Mouse (Mus musculus): Measurements from ENCODE around the gene Lama4.
A peak's percentile ranks its signal among the peaks of the same experiment; 100 is the strongest.

The Lama4 gene

GRCm38 (mm10) chr10:39045111-39045510 lies 79.8 kb downstream of the Lama4 start:
- no peak for DNase-seq (ENCODE audit: extremely low read depth, insufficient read length, low spot score)

- DNase-seq (ENCODE audit: extremely low read depth, insufficient read length, low spot score) = no peak
Observed at GRCm38 (mm10) chr10:39047775-39048174, 82.5 kb downstream of the Lama4 start.

- DNase-seq (ENCODE audit: extremely low read depth, insufficient read length, low spot score) = no peak
Observed at GRCm38 (mm10) chr10:39049581-39050294, 84.4 kb downstream of the Lama4 start.

- no peak for DNase-seq (ENCODE audit: extremely low read depth, insufficient read length, low spot score)
Observed at GRCm38 (mm10) chr10:39056050-39056449, 90.7 kb downstream of the Lama4 start.

GRCm38 (mm10) chr10:39064732-39065131 lies 99.4 kb downstream of the Lama4 start:
- DNase-seq (ENCODE audit: extremely low read depth, insufficient read length, low spot score) = no peak

- DNase-seq (ENCODE audit: extremely low read depth, insufficient read length, low spot score) = no peak
Observed at GRCm38 (mm10) chr10:39065449-39065848, 100.1 kb downstream of the Lama4 start.

- no peak for DNase-seq (ENCODE audit: extremely low read depth, insufficient read length, low spot score)
Observed at GRCm38 (mm10) chr10:39066061-39066460, 100.7 kb downstream of the Lama4 start.

GRCm38 (mm10) chr10:39066962-39067361 lies 101.6 kb downstream of the Lama4 start:
- peak; percentile 15 for DNase-seq (ENCODE audit: extremely low read depth, insufficient read length, low spot score)

GRCm38 (mm10) chr10:39072048-39072447 lies 106.7 kb downstream of the Lama4 start:
- no peak for DNase-seq (ENCODE audit: extremely low read depth, insufficient read length, low spot score)

- no peak for DNase-seq (ENCODE audit: extremely low read depth, insufficient read length, low spot score)
Observed at GRCm38 (mm10) chr10:39096981-39097380, 131.7 kb downstream of the Lama4 start.

- DNase-seq (ENCODE audit: extremely low read depth, insufficient read length, low spot score) = no peak
Observed at GRCm38 (mm10) chr10:39098746-39099145, 133.4 kb downstream of the Lama4 start.

- DNase-seq (ENCODE audit: extremely low read depth, insufficient read length, low spot score) = no peak
Observed at GRCm38 (mm10) chr10:39104803-39105449, 139.6 kb downstream of the Lama4 start.

- DNase-seq (ENCODE audit: extremely low read depth, insufficient read length, low spot score) = no peak
Observed at GRCm38 (mm10) chr10:39106413-39106812, 141.1 kb downstream of the Lama4 start.

GRCm38 (mm10) chr10:39106935-39107334 lies 141.6 kb downstream of the Lama4 start:
- DNase-seq (ENCODE audit: extremely low read depth, insufficient read length, low spot score) = no peak

GRCm38 (mm10) chr10:39108837-39109488 lies 143.6 kb downstream of the Lama4 start:
- DNase-seq (ENCODE audit: extremely low read depth, insufficient read length, low spot score) = no peak

- DNase-seq (ENCODE audit: extremely low read depth, insufficient read length, low spot score) = no peak
Observed at GRCm38 (mm10) chr10:39109489-39109874, 144.2 kb downstream of the Lama4 start.

- DNase-seq (ENCODE audit: extremely low read depth, insufficient read length, low spot score) = no peak
Observed at GRCm38 (mm10) chr10:39121412-39121811, 156.1 kb downstream of the Lama4 start.

- peak; percentile 93 for DNase-seq (ENCODE audit: extremely low read depth, insufficient read length, low spot score)
Observed at GRCm38 (mm10) chr10:39133462-39134310, 168.4 kb downstream of the Lama4 start, which contains the start of the genes Fam229b and Tube1. Gene Fam229b (minus strand): TSS chr10:39133914. Gene Tube1 (plus strand): TSS chr10:39133976.

GRCm38 (mm10) chr10:39137766-39138165 lies 172.5 kb downstream of the Lama4 start:
- DNase-seq (ENCODE audit: extremely low read depth, insufficient read length, low spot score) = no peak

- DNase-seq (ENCODE audit: extremely low read depth, insufficient read length, low spot score) = no peak
Observed at GRCm38 (mm10) chr10:39138761-39139160, 173.4 kb downstream of the Lama4 start.

- DNase-seq (ENCODE audit: extremely low read depth, insufficient read length, low spot score) = no peak
Observed at GRCm38 (mm10) chr10:39140843-39141242, 175.5 kb downstream of the Lama4 start.
